30 mouse cellular contexts compared by ENCODE assay signal in the genomic region with DNA sequence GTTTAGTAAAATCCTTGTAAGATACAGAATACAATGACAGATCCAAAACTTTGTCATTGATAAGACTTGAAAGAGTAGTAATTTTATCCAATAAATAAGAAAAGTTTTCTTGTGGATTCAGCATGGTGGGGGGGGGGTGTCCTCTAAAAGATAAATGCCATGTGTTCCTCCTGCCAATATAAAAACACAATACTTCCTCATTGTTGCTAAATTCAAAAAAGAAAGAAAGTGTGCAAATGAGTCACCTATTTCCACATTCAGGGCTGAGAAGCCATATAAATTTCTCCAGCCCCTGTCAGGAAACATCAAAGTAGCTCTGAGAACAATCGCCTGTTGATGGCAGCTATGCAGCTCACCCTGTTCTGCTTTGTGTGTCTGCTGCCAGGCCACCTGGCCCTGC. TPM values are rescaled to one million over a fixed set of nuclear protein-coding genes. Genes with fewer than 3 reads are reported as not detected.
DNase-seq lines count a peak whose midpoint lies in the region; ATAC-seq lines count a peak whose summit lies in the region.
"Had no signal": no experiment of that assay in that cellular context is flagged by ENCODE, and none has a peak within 500 bp of the region (broad histone marks: within the 10 kb centered on the region; RNA-seq: fewer than 3 reads in every experiment).

Gene Mmp7 (plus strand): TSS at position 301 of the 400 bp plus-strand sequence.

- no peak within 1 kb of the TSS for H3K9ac ChIP-seq in intestine, embryonic 15.5 days
- H3K9ac ChIP-seq: forebrain, embryonic 13.5 days; hindbrain, embryonic 15.5 days had no signal

- ATAC-seq in intestine, embryonic 15.5 days: 0 out of 2 replicates have a peak, but pooled peaks have one; percentile 61
- ATAC-seq in megakaryocyte-erythroid progenitor cell, adult 5-6 weeks (replicated peaks; ENCODE audit: low FRiP score, low TSS enrichment, poor library complexity, severe bottlenecking): no peak
- ATAC-seq: activated CD4-positive, CD25-positive, alpha-beta regulatory T cell, adult 4 months; CD4-positive, CD25-positive, alpha-beta regulatory T cell, adult 4 months; forebrain, embryonic 13.5 days; forebrain, embryonic 16.5 days had no signal

- 59% methylated on average over 1 of the region's 1 CpGs for WGBS in intestine, embryonic 15.5 days
- WGBS in large intestine, adult 2 months: 15% methylated on average over 1 of the region's 1 CpGs

- no peak within 1 kb of the TSS for H3K4me3 ChIP-seq in intestine, embryonic 15.5 days (replicated peaks)
- H3K4me3 ChIP-seq: forebrain, embryonic 10.5 days; forebrain, embryonic 13.5 days; hindbrain, embryonic 15.5 days had no signal

- H3K9me3 ChIP-seq in intestine, embryonic 15.5 days: no peaks in the 10 kb centered on the region
- H3K9me3 ChIP-seq: forebrain, embryonic 10.5 days; forebrain, embryonic 13.5 days; hindbrain, embryonic 15.5 days had no signal

- H3K27ac ChIP-seq in intestine, embryonic 15.5 days: no peak within 1 kb of the TSS
- H3K27ac ChIP-seq: forebrain, embryonic 10.5 days; forebrain, embryonic 13.5 days; hindbrain, embryonic 15.5 days had no signal

- H3K4me1 ChIP-seq in intestine, embryonic 15.5 days (replicated peaks): 0 out of 2 replicates have a peak, but pooled peaks cover 4% of the 10 kb centered on the region
- H3K4me1 ChIP-seq: forebrain, embryonic 10.5 days; forebrain, embryonic 13.5 days; hindbrain, embryonic 15.5 days had no signal

- no peaks in the 10 kb centered on the region for H3K36me3 ChIP-seq in intestine, embryonic 15.5 days
- H3K36me3 ChIP-seq: forebrain, embryonic 10.5 days; hindbrain, embryonic 15.5 days had no signal

- H3K27me3 ChIP-seq in intestine, embryonic 15.5 days (replicated peaks): no peaks in the 10 kb centered on the region
- H3K27me3 ChIP-seq: forebrain, embryonic 13.5 days; hindbrain, embryonic 15.5 days had no signal

- DNase-seq in ZHBTc4 (ENCODE audit: low read depth, low spot score): peak; percentile 9
- DNase-seq in large intestine, adult 2 months (ENCODE audit: low read depth, low spot score): no peak
- DNase-seq in gastrocnemius, postnatal 4 days (ENCODE audit: low spot score in 2 of 2): no peak
- no peak for DNase-seq in lung, postnatal 25 days (ENCODE audit: low spot score)
- DNase-seq in lung, postnatal 14 days: no peak
- DNase-seq: adrenal gland, adult 8-10 months; adrenal gland, postnatal 25 days; cerebellum, adult 18-20 months; cerebellum, adult 9-10 months; cerebellum, postnatal 14 days; gastrocnemius, postnatal 10 days had no signal

- H3K4me2 ChIP-seq in intestine, embryonic 15.5 days (replicated peaks): no peak within 1 kb of the TSS
- H3K4me2 ChIP-seq: forebrain, embryonic 13.5 days; heart, embryonic 11.5 days; hindbrain, embryonic 15.5 days had no signal

RNA-seq across cellular contexts. Expression of gene Mmp7, which starts in this region (rescaled TPM):
- 0.58 and 0.88 TPM in 2 replicates for polyA plus RNA-seq in intestine, embryonic 15.5 days (2015; fragmentation: Nextera tagmentation; extraction: Ambion mirVana)
- polyA plus RNA-seq in large intestine, adult 2 months (2012; rRNA removed): 236 and 484 TPM in 2 replicates
- not detected in 2 replicates for total RNA-seq in megakaryocyte-erythroid progenitor cell, adult 5-6 weeks (2014; fragmentation: Nextera tagmentation)
- not detected in 2 replicates for total RNA-seq in megakaryocyte-erythroid progenitor cell, adult 5-6 weeks (2017)
- not detected for total RNA-seq in gastrocnemius, postnatal 4 days (2021)
- total RNA-seq: adrenal gland, adult 8-10 months; adrenal gland, postnatal 25 days; gastrocnemius, adult 18-20 months; gastrocnemius, postnatal 10 days; heart, adult 8-10 months; heart, postnatal 25 days; MEL had no signal
- polyA plus RNA-seq: activated CD4-positive, CD25-positive, alpha-beta regulatory T cell, adult 4 months; C2C12; CD4-positive, CD25-positive, alpha-beta regulatory T cell, adult 4 months; embryonic facial prominence, embryonic 11.5 days; embryonic facial prominence, embryonic 14.5 days; forebrain, embryonic 10.5 days; forebrain, embryonic 13.5 days; forebrain, embryonic 16.5 days; heart, embryonic 11.5 days; heart, embryonic 14.5 days; heart, postnatal 0 days; hindbrain, embryonic 11.5 days; hindbrain, embryonic 15.5 days had no signal

Comparison
In these comparisons a context has a peak if more than half of its experiments do, and no peak if none do; other contexts are left out.
1. RNA of gene Mmp7 (polyA plus RNA-seq): 236 to 484 TPM in large intestine, adult 2 months; 0.58 to 0.88 TPM in intestine, embryonic 15.5 days; every median in the first group is over 100 times any median in the second.
2. Peak in ATAC-seq in intestine, embryonic 15.5 days; RNA of the gene not detected or under 1 TPM.